Mouse (Mus musculus) megakaryocyte, adult 5-6 weeks (primary cell): ENCODE data around the gene Cdc25a. TPM values are rescaled to one million over a fixed set of nuclear protein-coding genes. Genes with fewer than 3 reads are reported as not detected.
A peak's percentile ranks its signal among the peaks of the same experiment; 100 is the strongest.

Experiments used
- ATAC-seq: 2 replicates; pipeline ENCODE4 v1.8.0; 2016; ENCODE audit warnings: mild to moderate bottlenecking, inconsistent platforms; ENCODE audit not compliant: poor library complexity, severe bottlenecking
- total RNA-seq, 2 experiments: library from RNA; stranded (forward) in 1 of 2; stranded (reverse) in 1 of 2; fragments of 153-499, 151-499 nt in 1 of 2; fragments of 221-1000, 200-1000 nt in 1 of 2; gene quantifications; 2 replicates each; pipeline versions ENCODE4 v1.2.3 to v1.2.4; 2015 to 2017

Gene Cdc25a
- total RNA-seq (2015) (12.7 and 13.5 TPM in 2 replicates), total RNA-seq (2017) (17.3 and 21.2 TPM in 2 replicates)

GRCm38 (mm10) chr9:109874797-109875691, at the start of gene Cdc25a:
Gene Cdc25a (plus strand): TSS chr9:109875579.
- peak; percentile 97 for ATAC-seq

GRCm38 (mm10) chr9:109825739-109826138, 49.6 kb upstream of the Cdc25a start:
- ATAC-seq: no peak

GRCm38 (mm10) chr9:109826181-109826580, 49.2 kb upstream of the Cdc25a start:
- no peak for ATAC-seq

- peak; percentile 97 for ATAC-seq
Observed at GRCm38 (mm10) chr9:109832391-109833087, 42.8 kb upstream of the Cdc25a start, which contains the start of gene Nme6. Gene Nme6 (plus strand): TSS chr9:109832749.

GRCm38 (mm10) chr9:109833088-109833412, 42.3 kb upstream of the Cdc25a start:
- peak; percentile 3; the same call in 1 of the 2 replicates for ATAC-seq

- peak; percentile 76 for ATAC-seq
Observed at GRCm38 (mm10) chr9:109849312-109849758, 26.0 kb upstream of the Cdc25a start, which contains the start of gene Camp. Gene Camp (minus strand): TSS chr9:109849617.

GRCm38 (mm10) chr9:109850099-109850498, 25.3 kb upstream of the Cdc25a start:
- no peak for ATAC-seq

GRCm38 (mm10) chr9:109854341-109854740, 21.0 kb upstream of the Cdc25a start:
- ATAC-seq: peak; percentile 87

- ATAC-seq: no peak
Observed at GRCm38 (mm10) chr9:109855947-109856346, 19.4 kb upstream of the Cdc25a start.

GRCm38 (mm10) chr9:109862397-109863044, 12.9 kb upstream of the Cdc25a start:
- peak; percentile 87 for ATAC-seq

- ATAC-seq: no peak
Observed at GRCm38 (mm10) chr9:109863085-109863484, 12.3 kb upstream of the Cdc25a start.

GRCm38 (mm10) chr9:109866218-109866617, 9.2 kb upstream of the Cdc25a start:
- ATAC-seq: no peak

GRCm38 (mm10) chr9:109870983-109871572, 4.3 kb upstream of the Cdc25a start:
- ATAC-seq: no peak

GRCm38 (mm10) chr9:109875695-109876601, 569 bp downstream of the Cdc25a start:
- ATAC-seq: peak; percentile 36

- ATAC-seq: no peak
Observed at GRCm38 (mm10) chr9:109876756-109877155, 1.4 kb downstream of the Cdc25a start.

- no peak for ATAC-seq
Observed at GRCm38 (mm10) chr9:109877666-109878065, 2.3 kb downstream of the Cdc25a start.

GRCm38 (mm10) chr9:109879305-109879704, 3.9 kb downstream of the Cdc25a start:
- no peak for ATAC-seq

- ATAC-seq: no peak
Observed at GRCm38 (mm10) chr9:109886259-109886658, 10.9 kb downstream of the Cdc25a start.

GRCm38 (mm10) chr9:109887321-109887720, 11.9 kb downstream of the Cdc25a start:
- no peak for ATAC-seq

GRCm38 (mm10) chr9:109891501-109891900, 16.1 kb downstream of the Cdc25a start:
- no peak for ATAC-seq
